Mouse (Mus musculus) spleen, adult 12 weeks (tissue): Measurements from ENCODE around the gene Cytip.
"Not testable (repeated sequence)": the region's sequence is repeated elsewhere in the genome, so short reads cannot be mapped to it uniquely, and the experiment has no call there.

Source experiments
- DNase-seq: peaks from one replicate; pipeline ENCODE4 v3.0.0; 2022; ENCODE audit warnings: low spot score

Cytip gene

GRCm38 (mm10) chr2:58107887-58108286 is 87.4 kb downstream of the Cytip start:
- not testable (repeated sequence) for DNase-seq

- no peak for DNase-seq
Observed at GRCm38 (mm10) chr2:58107046-58107445, 88.3 kb downstream of the Cytip start.

GRCm38 (mm10) chr2:58094818-58095217 is 100.5 kb downstream of the Cytip start:
- DNase-seq, result no peak

- DNase-seq, result no peak
Observed at GRCm38 (mm10) chr2:58086420-58086819, 108.9 kb downstream of the Cytip start.

- no peak for DNase-seq
Observed at GRCm38 (mm10) chr2:58079849-58080248, 115.5 kb downstream of the Cytip start.
